ENCODE assay signal across 26 mouse cellular contexts in the genomic region with DNA sequence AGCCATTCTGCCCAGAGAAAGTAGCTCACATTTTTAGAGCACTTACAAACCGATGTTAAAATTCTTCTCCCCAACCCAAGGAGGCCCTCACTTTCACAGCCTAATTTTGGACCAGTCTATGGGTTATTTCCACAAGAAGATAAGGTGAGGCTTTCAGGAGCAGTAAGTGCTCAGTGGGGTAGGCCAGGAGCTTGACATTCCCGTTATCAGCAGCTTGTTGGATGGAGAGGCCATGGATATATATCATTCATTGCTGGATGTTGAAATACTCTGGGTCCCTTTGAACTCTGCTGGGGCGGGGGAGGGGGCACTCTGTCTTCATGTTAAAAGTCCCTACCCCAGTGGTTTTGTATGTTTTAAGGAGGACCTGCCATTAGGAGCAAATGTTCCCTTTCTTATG.
A peak's percentile ranks its signal among the peaks of the same experiment; 100 is the strongest.
DNase-seq lines count a peak whose midpoint lies in the region; ATAC-seq and TF ChIP-seq lines count a peak whose summit lies in the region.
"Had no signal": no experiment of that assay in that cellular context is flagged by ENCODE, and none has a peak within 500 bp of the region (broad histone marks: within the 10 kb centered on the region; RNA-seq: fewer than 3 reads in every experiment).

No protein-coding gene starts in this region.

- TF ChIP-seq CTCF in stomach, postnatal 0 days (IDR thresholded peaks at IDR 0.05; ENCODE audit: low read depth): no peak

- no peak overlapping the region for H3K4me2 ChIP-seq in heart, embryonic 12.5 days
- H3K4me2 ChIP-seq in heart, embryonic 15.5 days: 0 out of 2 replicates have a peak overlapping the region, but pooled peaks have one; percentile 18
- H3K4me2 ChIP-seq in stomach, embryonic 14.5 days (replicated peaks; ENCODE audit: low read depth, low read length): no peak overlapping the region
- no peak overlapping the region for H3K4me2 ChIP-seq in stomach, postnatal 0 days (replicated peaks; ENCODE audit: low read depth)
- H3K4me2 ChIP-seq: embryonic facial prominence, embryonic 13.5 days; forebrain, embryonic 12.5 days; forebrain, embryonic 15.5 days; hindbrain, embryonic 12.5 days; hindbrain, embryonic 15.5 days had no signal

- no peak overlapping the region for H3K4me3 ChIP-seq in heart, embryonic 12.5 days
- no peak overlapping the region for H3K4me3 ChIP-seq in heart, embryonic 15.5 days
- no peak overlapping the region for H3K4me3 ChIP-seq in stomach, embryonic 14.5 days (ENCODE audit: low read depth, low read length)
- H3K4me3 ChIP-seq in stomach, postnatal 0 days (ENCODE audit: low read depth, low read length): no peak overlapping the region
- H3K4me3 ChIP-seq: embryonic facial prominence, embryonic 10.5 days; embryonic facial prominence, embryonic 13.5 days; erythroblast, embryonic 14.5 days; forebrain, embryonic 12.5 days; forebrain, embryonic 15.5 days; hindbrain, embryonic 12.5 days; hindbrain, embryonic 15.5 days had no signal

- no peak for DNase-seq in heart, adult 11 months
- no peak for DNase-seq in heart, postnatal 10 days
- no peak for DNase-seq in stomach, postnatal 0 days (ENCODE audit: low spot score)
- no peak for DNase-seq in frontal cortex, postnatal 36 days (ENCODE audit: low spot score in 2 of 2)
- DNase-seq: adrenal gland, adult 8-10 months; adrenal gland, postnatal 25 days; cerebellum, adult 11-12 months; cerebellum, adult 8-10 months; cerebellum, postnatal 10 days; cerebellum, postnatal 36 days; embryo, embryonic 11 days; gastrocnemius, postnatal 10 days; gastrocnemius, postnatal 36 days had no signal

- intact Hi-C loops in heart, postnatal 10 days (cut with DNase I): no loop called here

- WGBS in heart, embryonic 12.5 days: 17% methylated on average over 3 of the region's 3 CpGs
- 17% methylated on average over 3 of the region's 3 CpGs for WGBS in heart, embryonic 15.5 days
- WGBS in stomach, embryonic 14.5 days: 34% methylated on average over 3 of the region's 3 CpGs
- 30% methylated on average over 3 of the region's 3 CpGs for WGBS in stomach, postnatal 0 days

- peak overlapping the region; percentile 48 for H3K27ac ChIP-seq in heart, embryonic 12.5 days (ENCODE audit: poor library complexity, severe bottlenecking)
- peak overlapping the region; percentile 56 for H3K27ac ChIP-seq in heart, embryonic 15.5 days
- no peak overlapping the region for H3K27ac ChIP-seq in stomach, embryonic 14.5 days (ENCODE audit: low read length)
- H3K27ac ChIP-seq in stomach, postnatal 0 days (replicated peaks): no peak overlapping the region
- H3K27ac ChIP-seq: embryonic facial prominence, embryonic 10.5 days; embryonic facial prominence, embryonic 13.5 days; forebrain, embryonic 12.5 days; forebrain, embryonic 15.5 days; hindbrain, embryonic 12.5 days; hindbrain, embryonic 15.5 days had no signal

- no peak overlapping the region for H3K9ac ChIP-seq in heart, embryonic 12.5 days
- no peak overlapping the region for H3K9ac ChIP-seq in heart, embryonic 15.5 days
- no peak overlapping the region for H3K9ac ChIP-seq in stomach, embryonic 14.5 days (replicated peaks; ENCODE audit: low read depth, low read length)
- H3K9ac ChIP-seq in stomach, postnatal 0 days (ENCODE audit: low read length): no peak overlapping the region
- H3K9ac ChIP-seq: embryonic facial prominence, embryonic 13.5 days; forebrain, embryonic 12.5 days; forebrain, embryonic 15.5 days; hindbrain, embryonic 12.5 days; hindbrain, embryonic 15.5 days had no signal

- no peaks in the 10 kb centered on the region for H3K36me3 ChIP-seq in heart, embryonic 12.5 days
- H3K36me3 ChIP-seq in heart, embryonic 15.5 days: no peaks in the 10 kb centered on the region
- H3K36me3 ChIP-seq in stomach, embryonic 14.5 days (ENCODE audit: control insufficient read depth, insufficient read depth, low read length): no peaks in the 10 kb centered on the region
- no peaks in the 10 kb centered on the region for H3K36me3 ChIP-seq in stomach, postnatal 0 days (ENCODE audit: control insufficient read depth, insufficient read depth, low read length)
- H3K36me3 ChIP-seq: embryonic facial prominence, embryonic 10.5 days; embryonic facial prominence, embryonic 13.5 days; forebrain, embryonic 12.5 days; forebrain, embryonic 15.5 days; hindbrain, embryonic 12.5 days; hindbrain, embryonic 15.5 days had no signal

- no peak for TF ChIP-seq EP300 in stomach, postnatal 0 days (optimal IDR thresholded peaks at IDR 0.05)

- H3K27me3 ChIP-seq in heart, embryonic 12.5 days (replicated peaks): no peaks in the 10 kb centered on the region
- H3K27me3 ChIP-seq in heart, embryonic 15.5 days: no peaks in the 10 kb centered on the region
- no peaks in the 10 kb centered on the region for H3K27me3 ChIP-seq in stomach, embryonic 14.5 days (ENCODE audit: control insufficient read depth, insufficient read depth, low read length)
- H3K27me3 ChIP-seq in stomach, postnatal 0 days (ENCODE audit: control insufficient read depth, insufficient read depth, low read length): no peaks in the 10 kb centered on the region
- H3K27me3 ChIP-seq: forebrain, embryonic 12.5 days; forebrain, embryonic 15.5 days; hindbrain, embryonic 12.5 days; hindbrain, embryonic 15.5 days had no signal

- peaks cover 68% of the 10 kb centered on the region for H3K4me1 ChIP-seq in heart, embryonic 12.5 days (replicated peaks)
- peaks cover 45% of the 10 kb centered on the region for H3K4me1 ChIP-seq in heart, embryonic 15.5 days (replicated peaks)
- no peaks in the 10 kb centered on the region for H3K4me1 ChIP-seq in stomach, embryonic 14.5 days (ENCODE audit: control insufficient read depth, insufficient read depth, low read length)
- no peaks in the 10 kb centered on the region for H3K4me1 ChIP-seq in stomach, postnatal 0 days (replicated peaks; ENCODE audit: control insufficient read depth, insufficient read depth)
- H3K4me1 ChIP-seq: embryonic facial prominence, embryonic 13.5 days; forebrain, embryonic 15.5 days; hindbrain, embryonic 12.5 days; hindbrain, embryonic 15.5 days had no signal

- peak; percentile 55; the same call in 1 of the 2 replicates for ATAC-seq in heart, embryonic 12.5 days (ENCODE audit: insufficient number of reproducible peaks, low FRiP score)
- peak; percentile 72 for ATAC-seq in heart, embryonic 15.5 days (replicated peaks; ENCODE audit: insufficient number of reproducible peaks, insufficient read depth, low FRiP score, low read depth)
- ATAC-seq in stomach, embryonic 14.5 days (ENCODE audit: insufficient number of reproducible peaks, insufficient read depth, low FRiP score, low read depth): peak; percentile 24; the same call in 1 of the 2 replicates
- ATAC-seq in stomach, postnatal 0 days (ENCODE audit: low FRiP score, low TSS enrichment): no peak; the same call in 1 of the 2 replicates
- ATAC-seq: activated CD4-positive, CD25-positive, alpha-beta regulatory T cell, adult 4 months; CD4-positive, CD25-positive, alpha-beta regulatory T cell, adult 4 months; forebrain, embryonic 15.5 days; intestine, postnatal 0 days had no signal

- H3K9me3 ChIP-seq in heart, embryonic 12.5 days (replicated peaks): no peaks in the 10 kb centered on the region
- H3K9me3 ChIP-seq in heart, embryonic 15.5 days (replicated peaks): no peaks in the 10 kb centered on the region
- no peaks in the 10 kb centered on the region for H3K9me3 ChIP-seq in stomach, embryonic 14.5 days (ENCODE audit: control insufficient read depth, low read depth, low read length)
- H3K9me3 ChIP-seq in stomach, postnatal 0 days (ENCODE audit: control insufficient read depth, low read length): no peaks in the 10 kb centered on the region
- H3K9me3 ChIP-seq: embryonic facial prominence, embryonic 10.5 days; embryonic facial prominence, embryonic 13.5 days; forebrain, embryonic 12.5 days; forebrain, embryonic 15.5 days; hindbrain, embryonic 12.5 days; hindbrain, embryonic 15.5 days had no signal

Comparison
In these comparisons a context has a peak if more than half of its experiments do, and no peak if none do; other contexts are left out.
1. H3K27ac ChIP-seq: peak in heart, embryonic 12.5 days (single experiment) and heart, embryonic 15.5 days (single experiment); none in stomach, embryonic 14.5 days (single experiment) and stomach, postnatal 0 days (single experiment).